Mouse (Mus musculus) bone marrow, adult 2 months (tissue): ENCODE results near the gene Fam124a.

ENCODE experiments used
- CTCF ChIP-seq: fragments of 200-500 bp; IDR thresholded peaks from 2 replicates; pipeline ENCODE4 v1.5.1; 2011; ENCODE audit warnings: low read length, control low read depth; ENCODE audit not compliant: control insufficient read depth, insufficient read depth
- POLR2A ChIP-seq: fragments of 200-500 bp; IDR thresholded peaks from 2 replicates; pipeline ENCODE4 v1.6.1; 2011; ENCODE audit warnings: low read depth, mild to moderate bottlenecking, control low read depth, low read length, borderline replicate concordance; ENCODE audit not compliant: control insufficient read depth

GRCm38 (mm10) chr14:62600109-62600522 is 44.6 kb downstream of the Fam124a start:
- TF ChIP-seq CTCF, result no peak
- TF ChIP-seq POLR2A, result no peak
